Mouse (Mus musculus) spleen, embryonic (tissue): ENCODE measurements around the gene 2410004P03Rik.
"Not testable (repeated sequence)": the region's sequence is repeated elsewhere in the genome, so short reads cannot be mapped to it uniquely, and the experiment has no call there.

Experiments
- CTCF ChIA-PET: fragments of 350-600 bp; sonication (Branson Sonifier 250); formaldehyde crosslinking; loops from one replicate; lab custom pipeline; 2022; lab: Charles Lee

2410004P03Rik gene

DNA sequence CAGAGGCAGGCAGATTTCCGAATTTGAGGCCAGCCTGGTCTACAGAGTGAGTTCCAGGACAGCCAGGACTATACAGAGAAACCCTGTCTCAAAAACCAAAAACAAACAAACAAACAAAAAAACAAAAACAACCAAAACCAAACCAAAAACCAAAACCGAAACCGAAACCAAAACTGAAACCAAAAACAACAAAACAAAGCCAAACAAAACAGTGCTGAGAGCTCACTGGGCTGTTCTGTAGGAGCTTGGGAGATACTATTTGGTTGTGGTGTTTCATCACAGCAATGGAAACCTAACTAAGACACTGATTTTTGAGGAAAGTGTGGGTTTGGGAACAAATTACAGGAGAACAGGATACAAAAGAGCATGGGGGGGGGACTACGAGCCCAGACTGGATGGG, 10.6 kb upstream of the 2410004P03Rik start:
- CTCF ChIA-PET = no interaction called here

DNA sequence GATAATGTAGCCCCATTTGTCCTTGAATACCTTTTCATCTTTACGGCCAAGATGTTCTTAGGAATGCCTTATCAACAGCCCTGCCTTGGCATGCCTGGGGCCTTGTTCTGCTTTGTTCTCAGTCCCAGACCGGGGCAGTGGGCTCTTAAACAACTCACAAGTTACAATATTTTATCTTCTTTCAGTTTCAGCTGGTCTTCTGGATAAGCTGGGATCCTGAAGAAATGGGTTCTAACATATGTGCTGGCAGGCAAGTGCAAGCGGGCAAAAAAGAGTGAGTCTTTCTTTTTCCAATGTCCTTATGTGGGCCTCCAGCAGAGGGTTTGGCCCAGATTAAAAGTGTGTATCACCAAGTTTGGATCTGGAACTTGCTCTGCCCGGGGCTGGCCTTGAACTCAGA, 9.6 kb upstream of the 2410004P03Rik start:
- CTCF ChIA-PET = not testable (repeated sequence)

DNA sequence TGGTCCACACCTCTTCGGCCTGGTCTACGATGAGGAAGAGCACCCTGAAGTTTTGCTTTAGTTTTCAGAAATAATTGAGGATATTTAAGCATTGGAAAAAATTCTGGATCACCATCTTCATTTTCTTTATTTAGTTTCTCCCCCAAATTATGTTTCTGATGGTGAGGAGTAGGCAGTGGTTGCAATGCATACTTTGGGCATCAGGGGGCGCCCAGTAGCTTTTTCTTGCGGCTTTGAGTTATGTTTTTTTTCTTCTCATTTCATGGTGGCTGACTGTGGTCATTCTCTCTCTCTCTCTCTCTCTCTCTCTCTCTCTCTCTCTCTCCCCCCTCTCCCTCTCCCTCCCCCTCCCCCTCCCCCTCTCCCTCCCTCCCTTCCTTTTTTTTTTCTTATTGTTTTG, 6.9 kb upstream of the 2410004P03Rik start:
- CTCF ChIA-PET = interaction anchor here (0.6 to 1.1 kb wide), 4 partner anchors 16 to 326 kb away, joined by 3 to 12 read pairs (median 5); no protein-coding TSS in a partner anchor

DNA sequence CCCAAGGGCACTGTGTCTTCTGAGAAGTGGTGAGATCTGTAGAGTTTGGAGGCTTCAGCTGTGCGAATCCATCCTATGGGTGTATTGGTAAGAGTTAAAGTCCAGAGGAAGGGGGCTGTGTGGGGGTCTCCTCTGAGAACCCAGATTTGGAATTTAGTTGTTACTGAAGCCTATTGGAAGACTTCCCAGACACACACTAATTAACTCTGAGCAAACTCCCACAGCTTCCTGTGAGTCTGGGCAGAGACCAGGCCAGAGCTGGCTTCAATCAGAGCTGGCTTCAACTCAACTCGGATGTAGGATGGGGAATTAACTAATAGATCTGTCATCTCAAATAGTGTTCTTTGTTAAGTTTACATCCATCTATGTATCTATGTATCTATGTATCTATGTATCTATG, 4.2 kb upstream of the 2410004P03Rik start:
- CTCF ChIA-PET = interaction anchor here (0.7 kb wide), 1 partner anchor 23 kb away, joined by 6 read pairs; no protein-coding TSS in a partner anchor

DNA sequence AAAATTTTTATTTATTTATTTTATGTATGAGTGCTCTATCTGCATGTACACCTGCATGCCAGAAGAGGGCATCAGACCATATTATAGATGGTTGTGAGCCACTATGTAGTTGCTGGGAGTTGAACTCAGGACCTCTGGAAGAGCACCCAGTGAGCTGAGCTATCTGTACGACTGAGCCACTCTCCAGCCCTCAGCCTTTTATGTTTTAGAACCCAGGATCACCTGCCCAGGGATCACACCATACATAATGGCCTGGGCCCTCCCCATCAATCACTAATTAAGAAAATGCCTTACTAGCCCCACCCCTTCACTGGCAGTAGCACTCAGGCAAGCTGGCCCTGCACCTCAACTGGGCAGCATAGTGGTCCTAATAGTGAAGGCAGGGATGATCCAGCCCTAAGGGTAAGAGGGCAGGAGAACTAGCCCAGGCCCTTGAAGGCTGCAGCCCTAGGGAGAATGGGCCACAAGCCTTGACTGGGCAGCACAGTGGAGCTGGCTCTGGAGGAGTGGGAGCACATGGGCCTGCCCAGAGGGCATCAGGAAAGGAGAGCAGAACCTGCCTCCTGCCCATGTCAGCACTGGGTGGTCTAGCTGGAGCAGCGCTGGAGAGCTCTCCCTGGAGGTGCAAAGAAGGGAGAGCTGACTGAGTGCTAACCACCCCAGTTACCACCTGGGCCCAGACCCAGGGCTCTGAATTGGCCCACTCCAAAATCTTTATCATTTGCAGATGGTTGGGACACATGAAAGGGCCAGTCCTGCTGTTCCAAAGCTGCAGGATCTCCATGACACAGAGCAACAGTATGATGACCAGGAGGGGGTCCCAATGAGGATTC, 756 bp upstream of the 2410004P03Rik start:
- CTCF ChIA-PET = interaction anchor here (0.9 kb wide), 1 partner anchor 204 kb away, joined by 3 read pairs; no protein-coding TSS in a partner anchor

DNA sequence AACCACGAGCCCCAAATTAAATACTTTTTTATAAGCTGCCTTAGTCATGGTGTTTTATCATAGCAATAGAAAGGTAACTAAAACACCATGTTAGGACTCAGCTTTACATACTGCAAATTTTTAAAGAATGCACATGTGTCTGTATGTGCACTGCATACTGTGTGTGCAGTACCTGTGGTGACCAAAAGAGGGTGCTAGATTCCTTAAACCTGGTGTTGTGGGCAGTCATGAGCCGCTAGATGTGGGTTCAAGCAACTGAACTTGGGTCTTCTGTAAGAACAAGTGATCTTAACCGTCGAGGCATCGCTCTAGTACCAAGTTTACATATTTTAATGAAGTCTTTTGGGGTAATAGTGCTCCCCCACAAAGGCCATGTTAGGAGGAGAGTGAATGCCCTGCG, 2.1 kb downstream of the 2410004P03Rik start:
- CTCF ChIA-PET = interaction anchor here (0.9 kb wide), 1 partner anchor 10 kb away, joined by 3 read pairs; no protein-coding TSS in a partner anchor

DNA sequence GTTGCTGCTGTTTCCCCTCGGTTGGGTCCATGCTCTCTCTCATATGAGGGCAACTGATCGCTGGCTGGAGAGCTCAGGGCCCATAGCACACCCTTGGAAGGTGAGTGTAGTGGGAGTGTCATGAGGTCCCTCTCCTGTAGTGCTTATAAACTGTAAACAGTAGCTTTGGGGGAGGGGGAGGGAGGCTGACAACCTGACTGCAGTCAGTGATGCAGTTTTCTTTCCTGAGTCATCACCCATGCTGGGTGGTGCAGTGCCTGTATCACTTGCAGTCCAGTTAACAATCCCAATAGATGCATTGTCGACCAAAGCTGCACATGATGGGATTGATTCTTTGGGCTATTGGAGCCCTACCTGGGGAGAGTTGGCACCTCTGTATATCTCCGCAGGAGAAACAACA, 10.3 kb downstream of the 2410004P03Rik start:
- CTCF ChIA-PET = interaction anchor here (0.6 to 0.8 kb wide), 2 partner anchors 87 to 219 kb away, joined by 3 read pairs; no protein-coding TSS in a partner anchor

DNA sequence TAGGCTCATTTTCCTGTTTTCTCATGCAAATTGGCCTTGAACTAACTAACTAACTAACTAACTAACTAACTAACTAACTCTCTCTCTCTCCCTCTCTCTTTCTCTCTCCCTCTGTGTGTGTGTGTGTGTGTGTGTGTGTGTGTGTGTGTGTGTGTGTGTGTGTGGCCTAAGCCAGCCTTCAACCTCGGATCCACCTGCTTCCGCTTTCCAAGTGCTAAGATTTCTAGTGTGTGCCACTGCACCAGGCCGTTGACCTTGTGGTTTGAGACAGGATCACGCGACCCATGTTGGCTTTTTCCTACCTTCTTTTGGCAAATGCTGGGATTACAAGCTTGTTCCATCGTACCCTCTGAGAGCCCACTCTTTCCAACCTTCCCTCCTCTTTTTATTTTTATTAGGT, 10.9 kb downstream of the 2410004P03Rik start:
- CTCF ChIA-PET = interaction anchor here (0.8 kb wide), 1 partner anchor 87 kb away, joined by 3 read pairs; no protein-coding TSS in a partner anchor

DNA sequence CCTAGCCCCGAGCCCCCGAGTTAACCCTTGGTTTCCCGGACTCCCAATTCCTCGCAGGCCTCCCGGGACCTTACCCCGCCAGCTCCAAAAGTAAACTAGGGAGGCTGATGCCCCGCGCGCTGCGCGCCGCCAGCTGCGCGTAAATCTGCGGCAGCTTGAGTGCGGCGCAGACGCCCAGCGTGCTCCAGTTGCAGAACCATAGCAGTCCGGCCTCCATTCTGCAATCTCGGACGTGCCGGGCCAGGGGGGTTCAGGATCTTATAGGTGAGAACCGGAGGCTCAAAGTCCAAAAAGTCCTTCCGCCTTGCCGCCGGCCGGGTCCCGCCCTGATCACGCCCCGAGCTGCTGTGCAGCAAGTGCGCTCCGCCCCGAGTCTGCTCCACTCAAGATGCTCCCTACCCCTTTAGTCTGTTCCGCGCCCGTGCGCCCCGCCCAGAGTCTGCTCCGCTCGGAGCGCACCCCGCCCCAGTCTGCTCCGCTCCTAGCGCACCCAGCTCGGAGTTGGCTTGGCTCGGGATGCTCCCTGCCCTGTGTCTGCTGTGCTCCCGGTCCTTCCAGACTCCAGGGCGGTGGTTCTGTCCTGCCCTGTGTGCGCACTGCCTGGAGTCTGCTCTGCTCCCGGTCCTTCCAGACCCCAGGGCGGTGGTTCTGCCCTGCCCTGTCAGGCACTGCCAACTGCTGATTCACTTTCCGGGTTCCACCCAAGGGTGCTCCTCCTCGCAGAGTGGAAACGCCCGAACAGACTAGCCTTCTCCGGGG, 11.6 kb downstream of the 2410004P03Rik start, which contains the start of gene Pqlc3:
Pqlc3 (minus strand) TSS at position 670 of the 759 bp plus-strand sequence.
- CTCF ChIA-PET = interaction anchor here (0.6 to 0.8 kb wide), 2 partner anchors 26 to 86 kb away, joined by 3 read pairs; no protein-coding TSS in a partner anchor

DNA sequence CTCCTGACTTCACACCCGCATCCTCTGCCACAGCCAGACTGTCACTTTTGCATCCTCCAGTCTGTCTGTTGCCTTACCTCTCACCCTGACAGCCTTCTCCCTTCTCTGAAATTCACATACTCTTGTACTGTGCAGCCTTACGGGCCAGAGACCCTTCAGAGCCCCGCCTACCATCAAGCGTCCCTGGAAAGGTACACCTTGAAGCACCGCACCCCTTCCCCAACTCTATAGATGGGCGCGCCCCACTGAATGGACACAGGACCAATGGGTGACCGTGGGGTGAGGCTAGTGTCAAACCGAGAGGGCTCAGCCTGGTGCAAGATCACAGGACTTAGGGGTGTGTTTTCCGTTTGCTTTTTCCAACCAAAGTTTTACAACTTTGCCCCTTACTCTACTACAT, 12.4 kb downstream of the 2410004P03Rik start:
- CTCF ChIA-PET = interaction anchor here (0.6 kb wide), 2 partner anchors 27 to 53 kb away, joined by 3 to 5 read pairs; no protein-coding TSS in a partner anchor

DNA sequence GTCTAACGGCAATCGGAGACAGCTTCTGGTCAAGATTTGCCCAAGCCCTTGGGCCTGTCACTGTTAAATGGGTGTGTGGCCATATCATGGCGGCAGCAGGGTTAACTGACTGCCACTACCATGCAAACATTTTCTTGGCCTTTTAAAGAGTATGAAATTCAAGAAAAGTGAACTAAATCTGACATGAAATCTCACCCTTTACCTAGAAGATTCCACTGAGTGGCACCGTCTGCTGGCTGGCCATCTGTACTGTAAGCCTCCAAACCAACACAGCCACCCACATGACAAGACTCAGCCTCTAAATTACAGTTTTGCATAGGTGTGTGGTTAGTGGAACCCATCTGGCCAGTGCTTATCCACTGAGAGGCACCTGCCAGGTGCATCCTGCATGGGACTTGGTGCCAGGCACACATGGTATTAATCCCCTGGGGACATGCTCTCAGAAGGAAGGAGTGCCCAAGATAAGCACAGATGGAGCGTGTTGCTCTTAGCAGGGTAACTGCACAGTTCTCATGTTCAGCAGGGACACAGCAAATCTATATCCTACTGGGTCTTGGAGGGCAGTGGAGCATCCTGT, 14.6 kb downstream of the 2410004P03Rik start:
- CTCF ChIA-PET = no interaction called here

DNA sequence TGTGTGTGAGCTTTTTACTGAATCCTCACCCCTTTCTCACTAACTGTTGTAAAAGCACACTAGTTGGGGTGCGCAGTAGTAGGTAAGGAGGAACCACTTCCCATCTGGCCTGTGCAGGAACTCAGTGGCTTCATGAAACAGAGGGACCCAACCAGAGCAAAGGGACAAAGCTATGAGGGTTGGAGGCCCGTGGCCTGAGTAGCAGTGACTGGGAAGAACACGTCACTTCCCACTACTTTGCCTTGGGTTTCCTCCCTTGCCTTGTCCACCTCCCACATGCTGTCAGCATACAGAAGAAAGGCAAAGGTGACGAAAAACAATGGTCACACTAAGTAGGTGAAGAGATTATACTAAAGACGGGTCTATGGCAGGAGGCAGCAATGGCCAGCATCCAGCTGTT, 15.2 kb downstream of the 2410004P03Rik start:
- CTCF ChIA-PET = no interaction called here

DNA sequence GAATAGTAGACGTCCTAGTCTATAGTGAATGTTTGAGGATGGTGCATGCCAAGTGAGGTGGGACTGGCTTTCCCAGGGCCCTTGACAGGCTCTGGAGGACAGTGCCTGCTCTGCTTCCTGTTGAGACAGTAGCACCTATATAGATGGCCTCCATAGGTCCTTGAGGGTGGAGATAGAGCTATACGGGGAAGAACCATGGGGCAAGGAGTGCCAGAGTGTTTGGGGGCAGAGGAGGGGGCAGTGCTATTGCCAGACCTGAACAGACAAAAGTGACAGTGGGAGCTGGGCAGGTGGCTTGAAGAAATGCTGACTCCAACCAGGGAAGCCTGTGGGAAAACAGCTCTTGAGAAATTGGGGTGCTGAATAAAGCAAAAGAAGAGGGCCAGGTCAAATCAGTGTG, 17.2 kb downstream of the 2410004P03Rik start:
- CTCF ChIA-PET = no interaction called here

DNA sequence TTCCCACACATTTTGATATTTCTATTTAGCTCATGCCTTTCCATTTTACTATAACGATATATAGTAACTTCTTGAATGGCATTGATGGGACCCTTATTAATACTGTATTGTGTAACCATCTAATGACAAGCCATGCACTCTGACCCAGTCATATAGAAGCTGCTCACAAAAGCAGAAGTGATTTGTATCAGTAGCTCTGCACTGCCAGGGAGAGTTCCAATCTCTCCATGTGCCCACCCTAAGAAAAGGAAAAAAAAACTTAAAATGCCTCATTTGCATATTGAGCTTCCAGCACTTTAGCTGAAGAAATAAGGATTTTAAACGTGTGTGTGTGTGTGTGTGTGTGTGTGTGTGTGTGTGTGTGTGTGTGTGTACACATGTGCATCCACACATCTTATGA, 19.2 kb downstream of the 2410004P03Rik start:
- CTCF ChIA-PET = interaction anchor here (0.6 to 1.1 kb wide), 2 partner anchors 18 to 23 kb away, joined by 3 to 6 read pairs; no protein-coding TSS in a partner anchor

DNA sequence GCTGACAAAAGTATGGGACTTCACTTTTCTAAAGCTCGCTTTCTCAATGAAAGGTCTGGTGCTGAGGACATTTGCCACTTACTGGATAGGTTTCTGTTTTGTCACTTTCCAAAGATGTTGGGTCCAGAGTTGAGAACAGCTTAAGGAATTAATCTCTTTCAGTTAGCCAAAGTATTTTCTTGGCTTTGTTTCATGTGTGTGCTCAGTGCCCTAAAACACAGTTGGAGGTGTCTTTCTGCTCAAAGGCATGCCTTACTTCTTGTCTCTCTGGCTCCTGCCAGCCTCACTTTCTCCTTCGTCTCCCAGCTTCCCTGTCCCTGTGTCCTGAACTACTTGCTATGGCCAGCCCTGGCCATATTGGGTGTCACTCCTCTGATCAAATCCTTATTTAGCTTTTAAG, 20.2 kb downstream of the 2410004P03Rik start:
- CTCF ChIA-PET = no interaction called here

DNA sequence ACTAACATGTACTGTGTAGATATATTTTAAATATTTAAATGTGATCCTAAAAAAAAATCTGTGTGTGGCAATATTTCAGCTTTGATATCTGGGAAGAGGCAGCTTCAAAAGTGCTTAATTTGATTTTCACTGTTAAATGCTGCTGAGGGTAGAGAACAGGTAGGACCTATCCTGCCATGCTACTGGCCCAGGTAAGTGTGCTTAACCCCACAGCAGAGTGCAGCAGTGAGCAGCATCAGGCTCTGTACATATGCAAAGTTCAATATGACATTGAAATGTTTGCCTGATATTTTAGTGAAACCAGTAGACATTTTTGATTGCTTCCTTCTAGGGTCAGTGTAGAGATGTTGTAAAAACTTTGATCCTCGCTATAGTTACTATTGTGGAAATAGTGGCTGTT, 25.7 kb downstream of the 2410004P03Rik start:
- CTCF ChIA-PET = no interaction called here

DNA sequence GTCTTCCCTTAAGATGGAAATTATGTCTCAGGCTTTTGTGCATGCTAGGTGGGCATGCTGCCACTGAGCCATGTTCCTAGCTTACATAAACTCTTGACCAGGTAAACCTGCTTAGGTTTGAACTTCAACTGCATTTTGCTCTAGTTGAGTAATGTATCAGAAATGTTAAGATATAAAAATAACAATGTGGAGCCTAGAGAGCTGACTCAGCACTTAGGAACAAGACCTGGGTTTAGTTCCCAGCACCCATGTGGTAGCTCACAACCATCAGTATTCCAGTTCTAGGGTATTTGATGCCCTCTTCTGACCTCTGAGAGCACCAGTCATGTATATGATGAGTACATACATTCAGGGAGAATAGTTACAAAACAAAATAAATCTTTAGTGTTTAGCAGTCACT, 34.4 kb downstream of the 2410004P03Rik start:
- CTCF ChIA-PET = no interaction called here

DNA sequence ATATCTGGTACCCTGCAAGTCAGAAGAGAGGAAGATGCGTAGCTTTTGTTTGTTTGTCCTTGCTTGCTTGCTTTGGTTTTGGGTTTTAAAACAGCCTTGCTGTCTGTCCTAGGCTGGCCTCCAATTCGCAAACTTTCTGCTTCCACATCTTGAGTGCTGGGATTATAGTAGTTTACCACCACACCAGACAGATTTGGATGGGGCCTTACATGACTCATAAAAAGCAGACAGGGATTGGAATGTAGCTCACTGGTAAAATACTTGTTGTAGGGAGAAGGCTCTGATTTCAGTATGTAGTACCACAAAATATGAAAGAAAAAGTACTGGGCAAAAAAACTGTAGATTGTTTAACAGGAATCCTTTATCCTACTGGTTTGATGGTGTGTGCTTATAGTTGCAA, 44.7 kb downstream of the 2410004P03Rik start:
- CTCF ChIA-PET = interaction anchor here (0.7 kb wide), 1 partner anchor 10 kb away, joined by 10 read pairs; no protein-coding TSS in a partner anchor

DNA sequence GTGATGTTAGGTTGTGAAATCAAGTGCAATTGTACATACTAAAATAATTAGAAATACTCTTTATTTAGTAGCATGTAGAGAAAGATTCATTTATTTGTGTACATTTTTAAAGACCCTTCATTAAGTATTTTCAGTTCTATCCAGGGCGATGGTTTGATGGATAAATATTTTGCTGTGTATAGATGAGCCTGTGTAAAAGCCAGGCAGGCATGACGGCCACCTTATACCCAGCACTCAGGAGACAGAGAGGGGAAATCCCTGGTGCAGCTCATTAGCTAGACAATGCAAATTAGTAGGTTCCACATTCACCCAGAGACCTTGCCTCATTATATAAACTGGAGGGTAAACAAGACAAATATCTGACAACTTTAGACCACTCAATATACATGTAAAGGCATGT, 48.2 kb downstream of the 2410004P03Rik start:
- CTCF ChIA-PET = no interaction called here

DNA sequence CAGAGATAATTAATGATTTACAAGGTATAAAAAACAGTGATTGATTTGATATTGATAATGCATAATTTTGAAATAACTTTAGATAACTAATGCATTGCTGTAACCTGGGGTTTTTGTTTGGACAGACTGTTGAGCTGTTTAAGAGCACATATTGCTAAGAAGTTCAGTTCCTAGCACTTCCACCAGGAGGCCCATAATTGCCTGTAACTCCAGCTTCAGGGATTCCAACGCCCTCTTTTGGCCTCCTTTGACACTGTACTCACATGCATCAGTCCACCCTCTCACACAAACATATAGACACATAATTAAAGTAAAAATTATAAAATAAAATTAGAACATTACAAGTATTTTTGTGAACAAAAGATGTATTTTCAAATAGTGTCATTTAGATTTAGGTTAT, 52.7 kb downstream of the 2410004P03Rik start:
- CTCF ChIA-PET = interaction anchor here (1.2 kb wide), 1 partner anchor 21 kb away, joined by 5 read pairs; no protein-coding TSS in a partner anchor
